Mouse (Mus musculus): ENCODE measurements around the gene Mdm2. TPM values are rescaled to one million over a fixed set of nuclear protein-coding genes. Genes with fewer than 3 reads are reported as not detected.

The Mdm2 gene
- total RNA-seq, 2 experiments from 2014 or later, result 38.5 to 43.8 TPM

DNA sequence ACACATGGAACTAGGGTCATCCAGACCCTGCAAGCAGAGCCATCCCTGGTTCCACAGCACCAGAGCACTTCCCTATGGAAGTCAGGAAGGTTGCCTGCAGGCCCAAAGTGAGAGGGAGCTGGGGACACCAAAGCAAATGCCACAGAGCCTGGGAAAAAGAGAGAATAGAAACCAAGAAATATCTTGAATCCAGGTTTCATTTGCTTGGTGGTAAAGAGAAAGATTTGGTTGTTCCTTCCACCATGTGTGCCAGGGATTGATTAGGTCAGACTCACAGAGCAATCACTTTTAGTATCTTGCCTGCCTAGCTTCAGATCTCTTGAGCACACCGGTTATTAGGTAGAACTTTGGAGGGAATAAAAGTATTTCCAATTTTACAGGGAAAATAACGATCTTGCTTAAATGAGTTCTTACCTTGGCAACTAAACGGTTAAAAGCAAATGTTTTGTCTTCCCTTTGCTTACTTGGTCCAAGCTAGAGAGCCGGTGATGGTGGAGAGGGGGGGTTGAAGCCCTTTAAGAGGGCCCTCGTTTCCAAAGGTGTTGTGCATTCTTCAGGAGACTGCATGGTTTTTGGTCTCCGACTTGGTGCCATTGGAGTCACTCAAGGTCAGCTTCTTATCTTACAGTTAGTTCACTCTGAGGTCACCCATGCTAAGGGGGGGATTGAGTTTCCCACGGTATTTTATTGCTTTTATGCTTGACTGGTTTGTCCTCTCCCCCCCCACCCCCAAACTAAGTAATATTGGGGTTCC lies 54.5 kb downstream of the Mdm2 start:
- DNase-seq, result no peak

DNA sequence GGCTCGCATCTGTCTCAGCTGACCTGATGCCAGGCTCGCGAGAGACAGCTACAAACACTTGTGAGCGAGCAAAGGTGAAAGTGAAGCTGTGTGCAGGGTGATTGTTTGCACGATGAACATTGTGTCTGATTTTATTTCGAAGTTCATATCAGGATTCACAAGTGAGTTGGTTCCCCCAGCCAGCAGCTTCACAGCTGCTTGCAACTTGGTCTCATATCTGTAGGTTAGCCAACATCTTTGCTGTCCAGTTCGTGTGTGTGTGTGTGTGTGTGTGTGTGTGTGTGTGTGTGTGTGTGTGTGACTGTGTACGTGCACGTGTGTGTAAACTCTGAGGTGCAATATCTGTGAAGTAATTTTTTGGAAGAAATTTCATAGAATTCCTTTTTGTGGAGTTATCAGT lies 55.1 kb downstream of the Mdm2 start:
- DNase-seq, result no peak

DNA sequence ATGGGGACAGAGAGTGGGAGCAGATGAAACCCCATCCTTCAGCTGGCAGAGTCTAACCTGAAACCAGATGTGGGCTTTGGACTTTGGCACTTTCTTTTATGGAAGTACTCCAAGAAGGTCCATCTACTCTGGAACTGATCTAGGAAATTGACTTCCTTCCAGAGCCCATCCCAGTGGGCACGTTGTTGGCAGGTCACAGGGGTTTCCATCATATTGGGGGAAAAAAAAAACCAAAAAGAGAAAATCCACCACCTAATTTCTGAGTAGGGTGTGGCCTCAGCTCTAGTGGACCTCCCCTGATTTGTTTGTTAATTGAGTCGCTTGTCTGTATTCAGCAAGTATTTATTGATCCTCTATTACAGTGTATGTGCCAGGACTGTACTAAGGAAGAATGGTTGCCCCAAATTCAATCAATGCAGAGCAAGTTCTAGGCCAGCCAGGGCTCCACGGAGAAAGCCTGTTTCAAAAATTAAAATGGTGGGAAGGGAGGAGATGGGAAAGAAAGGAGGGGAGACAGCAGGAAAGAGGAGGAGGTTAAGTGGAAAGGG lies 55.9 kb downstream of the Mdm2 start:
- DNase-seq, result no peak

DNA sequence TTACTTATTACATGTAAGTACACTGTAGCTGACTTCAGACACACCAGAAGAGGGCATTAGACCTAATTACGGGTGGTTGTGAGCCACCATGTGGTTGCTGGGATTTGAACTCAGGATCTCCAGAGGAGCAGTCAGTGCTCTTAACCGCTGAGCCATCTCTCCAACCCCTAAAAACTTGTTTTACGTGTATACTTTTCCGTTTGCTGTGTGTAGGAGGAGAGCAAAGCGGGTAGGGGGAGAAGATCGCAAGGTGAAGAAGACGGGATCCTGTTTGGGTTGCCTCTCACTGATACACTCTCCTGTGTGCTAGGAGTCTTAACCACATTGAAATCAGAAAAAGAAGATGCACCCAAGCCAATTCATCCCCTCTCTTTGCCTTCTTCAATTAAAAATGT lies 56.8 kb downstream of the Mdm2 start:
- no peak for DNase-seq

DNA sequence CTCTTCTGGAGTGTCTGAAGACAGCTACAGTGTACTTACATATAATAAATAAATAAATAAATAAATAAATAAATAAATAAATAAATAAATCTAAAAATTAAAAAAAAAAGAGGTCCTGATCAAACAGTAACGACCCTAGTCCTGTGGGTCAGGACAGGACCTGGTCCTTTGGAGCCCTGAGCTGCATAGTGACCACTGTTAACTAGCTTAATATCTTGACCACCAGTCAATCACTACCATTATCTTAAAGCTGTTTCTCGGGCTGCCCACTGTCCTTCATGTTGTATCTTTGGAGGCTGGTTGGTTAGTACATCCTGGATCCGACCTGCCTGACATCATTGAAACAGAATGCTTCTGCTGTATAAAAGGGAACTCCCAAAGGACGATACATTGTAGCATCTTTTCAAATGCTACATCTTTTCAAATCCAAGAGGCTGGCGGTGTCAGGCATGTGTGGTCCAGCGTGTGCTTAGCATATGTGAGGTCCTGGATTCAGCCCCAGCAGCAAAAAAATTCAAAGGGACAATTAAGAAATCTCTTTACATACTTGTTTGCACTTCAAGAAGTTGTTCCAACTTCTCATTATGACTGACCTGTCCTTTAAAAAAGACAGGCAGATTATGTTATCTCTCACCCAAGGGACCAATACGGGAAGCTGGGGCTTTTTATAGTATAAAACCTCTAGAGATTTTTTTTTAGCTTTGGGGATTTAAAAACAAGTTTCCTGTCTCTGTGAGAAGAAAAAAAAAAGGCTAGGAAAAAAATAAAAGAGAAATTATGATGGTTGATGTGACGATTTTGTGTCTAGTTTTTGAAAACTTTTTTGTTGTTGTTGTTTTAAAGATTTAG lies 57.4 kb downstream of the Mdm2 start:
- DNase-seq, result no peak

DNA sequence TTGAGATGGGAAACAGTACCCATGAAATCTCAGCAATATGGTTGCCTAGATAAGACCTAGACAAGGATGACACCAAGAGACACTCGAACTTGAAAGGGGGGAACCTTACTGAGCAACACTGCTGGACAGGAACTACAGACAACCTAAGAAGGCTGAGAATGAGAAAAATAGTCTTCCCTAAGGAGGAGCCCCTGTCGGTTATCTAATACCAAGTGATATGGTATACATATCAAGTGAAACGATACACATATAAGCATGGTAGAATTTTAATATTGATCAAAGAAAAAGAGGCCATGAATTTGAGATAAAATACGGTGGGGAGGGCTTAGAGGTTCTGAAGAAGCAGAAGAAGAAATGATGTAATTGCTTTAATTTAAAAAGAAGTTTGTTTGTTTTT lies 58.2 kb downstream of the Mdm2 start:
- DNase-seq, result no peak

DNA sequence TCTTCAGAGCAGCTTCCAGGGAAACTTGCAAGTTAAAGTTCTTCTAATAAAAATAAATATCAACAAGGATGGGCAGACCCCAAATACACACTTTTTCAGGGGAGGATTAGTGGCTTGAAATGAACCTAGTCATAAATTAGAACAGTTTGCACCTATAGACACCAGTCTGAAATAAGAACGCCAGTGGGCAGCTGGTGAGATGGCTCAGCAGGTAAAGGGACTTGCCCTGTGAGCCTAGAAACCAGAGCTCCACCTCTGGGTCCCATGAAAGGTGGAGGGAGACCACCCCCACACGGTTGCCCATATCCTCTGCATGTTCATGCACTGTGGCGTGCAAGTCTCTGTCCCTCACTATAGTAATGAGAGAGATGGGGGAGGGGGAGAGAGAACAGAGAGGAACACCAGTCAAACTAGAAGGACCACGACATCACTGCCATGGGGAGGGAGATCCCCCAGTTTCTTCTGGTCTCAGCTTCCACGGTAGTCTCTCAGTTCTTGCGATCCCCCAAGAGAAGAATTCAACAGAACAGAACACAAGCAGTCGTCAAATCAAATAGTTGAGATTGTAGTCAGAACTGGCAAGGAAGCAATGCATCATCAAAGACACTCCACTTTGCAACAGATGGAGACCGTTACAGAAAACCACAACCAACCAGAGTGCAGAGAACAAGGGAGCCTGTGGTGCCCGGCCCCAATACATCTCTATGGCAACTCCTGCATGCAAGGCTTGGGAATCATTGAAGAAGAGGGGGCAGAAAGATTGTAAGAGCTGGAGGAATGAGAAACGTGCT lies 58.8 kb downstream of the Mdm2 start:
- no peak for DNase-seq

DNA sequence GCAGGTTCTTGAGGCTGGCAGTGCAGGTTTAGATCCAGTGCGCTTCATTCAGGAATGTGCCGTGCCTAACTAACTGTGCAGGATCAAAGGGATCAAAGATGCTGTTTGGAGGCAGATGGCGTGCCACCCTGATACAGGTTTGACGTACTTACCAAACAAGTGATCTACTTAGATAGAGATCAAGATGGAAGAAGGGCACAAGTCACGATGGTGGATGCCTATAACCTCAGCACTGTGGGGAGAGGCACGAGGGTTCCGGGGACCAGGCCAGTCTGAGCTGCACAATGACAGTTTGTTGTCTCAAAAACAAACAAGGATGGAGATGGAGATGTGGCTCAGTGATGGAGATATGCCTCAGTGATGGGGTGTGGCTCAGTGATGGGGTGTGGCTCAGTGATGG lies 59.8 kb downstream of the Mdm2 start:
- no peak for DNase-seq

DNA sequence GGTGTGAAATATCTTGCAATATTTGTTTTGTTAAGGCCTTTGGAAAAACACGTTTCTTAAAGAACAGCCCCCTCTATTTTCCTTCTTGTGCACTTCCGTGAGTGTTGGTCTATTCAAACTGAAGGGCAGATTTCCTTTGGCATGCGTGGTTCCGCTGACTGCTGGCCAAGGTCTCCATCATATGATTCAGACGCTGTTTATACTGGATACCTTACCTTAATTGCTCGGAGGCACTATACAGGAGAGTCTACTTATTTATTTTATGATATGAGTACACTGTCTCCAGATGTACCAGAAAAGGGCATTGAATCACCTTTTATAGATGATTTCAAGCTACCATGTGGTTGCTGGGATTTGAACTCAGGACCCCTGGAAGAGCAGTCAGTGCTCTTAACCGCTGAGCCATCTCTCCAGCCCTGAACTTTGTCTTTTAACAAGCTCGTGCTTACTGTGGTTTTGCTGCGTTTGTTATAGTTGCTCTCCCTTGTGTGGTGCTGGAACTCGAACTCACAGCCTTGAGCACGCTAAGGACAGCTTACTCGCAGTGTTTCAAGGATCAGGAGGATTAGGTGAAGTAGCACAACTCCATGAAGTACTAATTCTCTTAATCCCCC lies 60.4 kb downstream of the Mdm2 start:
- no peak for DNase-seq

DNA sequence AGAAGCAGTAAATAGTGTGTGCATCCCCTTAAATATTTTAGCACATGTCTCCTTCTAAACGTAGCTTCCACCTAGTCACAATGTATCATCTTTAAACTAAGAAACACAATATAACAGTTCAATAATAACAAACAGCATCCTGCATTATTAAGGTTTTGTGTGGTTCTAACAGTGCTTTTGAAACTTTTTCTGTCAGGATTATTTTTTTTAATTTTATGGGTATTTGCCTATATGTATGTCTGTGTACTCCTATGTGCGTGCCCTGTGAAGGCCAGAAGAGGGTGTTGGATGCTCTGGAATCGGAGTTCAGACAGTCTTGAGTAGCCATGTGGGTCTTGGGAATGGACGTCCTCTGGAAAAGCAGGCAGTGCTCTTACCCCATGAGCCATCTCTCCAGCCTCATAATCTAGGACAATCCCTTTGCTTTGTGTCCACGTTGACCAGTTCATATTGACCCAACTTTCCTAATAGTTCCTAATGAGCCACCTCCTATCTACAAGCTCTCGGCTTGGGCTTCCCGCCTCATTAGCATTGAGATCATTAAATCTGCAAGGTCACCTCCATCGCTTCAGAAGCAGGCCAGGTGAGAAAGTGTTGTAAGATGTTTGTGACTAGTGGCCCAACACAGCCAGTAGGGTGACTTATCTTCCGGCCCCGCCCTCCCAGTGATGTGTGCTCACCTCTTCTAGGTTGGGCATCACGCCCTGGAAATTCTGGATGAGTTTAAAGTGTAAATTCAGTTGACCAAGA lies 61.1 kb downstream of the Mdm2 start:
- DNase-seq, result no peak

DNA sequence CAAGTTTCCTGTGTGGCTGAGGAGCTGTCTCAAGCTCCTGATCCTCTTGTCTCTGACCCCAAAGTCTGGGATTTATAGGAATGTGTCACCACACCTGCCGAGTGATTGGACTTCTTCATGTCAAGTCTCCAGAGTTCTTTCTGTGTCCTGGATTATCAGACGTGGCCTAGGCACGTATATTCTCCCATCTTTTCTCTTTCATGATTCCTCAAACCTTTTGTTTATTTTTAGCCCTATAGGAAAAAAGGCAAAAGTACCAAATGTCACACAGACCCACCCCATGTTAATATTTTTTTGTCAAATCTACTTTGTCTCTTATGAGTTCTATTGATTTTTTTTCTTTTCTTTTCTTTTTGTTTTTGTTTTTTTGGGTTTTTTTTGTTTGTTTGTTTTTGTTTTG lies 61.9 kb downstream of the Mdm2 start:
- DNase-seq, result no peak

DNA sequence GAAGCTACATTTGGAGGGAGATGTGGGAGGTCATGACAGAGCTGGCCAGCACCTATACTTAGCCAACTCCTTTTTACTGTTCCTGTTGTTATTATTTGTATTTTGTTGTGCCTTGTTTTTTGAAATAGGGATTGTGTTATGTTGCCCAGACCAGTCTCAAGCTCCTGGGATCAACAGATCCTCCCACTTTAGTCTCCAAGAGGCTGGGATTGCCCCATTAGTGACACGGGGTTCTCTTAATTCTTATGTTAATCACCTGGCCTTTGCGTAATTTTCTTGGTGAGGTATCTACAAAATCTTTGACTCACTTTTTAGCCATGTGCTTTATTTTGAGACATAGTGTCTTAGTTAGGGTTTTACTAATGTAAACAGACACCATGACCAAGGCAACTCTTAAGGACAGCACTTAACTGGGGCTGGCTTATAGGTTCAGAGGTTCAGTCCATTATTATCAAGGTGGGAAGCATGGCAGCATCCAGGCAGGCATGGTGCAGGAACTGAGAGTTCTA lies 62.5 kb downstream of the Mdm2 start:
- no peak for DNase-seq

DNA sequence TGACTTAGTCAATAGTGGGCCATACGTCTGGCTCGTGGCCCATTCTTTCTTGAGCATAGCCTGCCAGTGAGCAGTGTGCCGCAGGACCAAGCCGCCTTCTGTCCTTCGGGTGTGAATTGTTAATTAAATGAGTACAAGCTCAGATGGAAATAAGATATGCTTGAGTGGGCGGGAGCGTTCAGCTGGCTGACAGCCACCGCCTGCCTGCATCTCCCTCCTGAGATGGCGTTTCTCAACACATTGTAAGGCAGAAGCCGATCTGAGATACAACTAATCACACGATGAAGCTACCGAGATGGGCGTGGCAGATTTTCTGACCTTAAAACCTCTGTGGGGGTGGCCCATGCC lies 63.4 kb downstream of the Mdm2 start:
- no peak for DNase-seq

DNA sequence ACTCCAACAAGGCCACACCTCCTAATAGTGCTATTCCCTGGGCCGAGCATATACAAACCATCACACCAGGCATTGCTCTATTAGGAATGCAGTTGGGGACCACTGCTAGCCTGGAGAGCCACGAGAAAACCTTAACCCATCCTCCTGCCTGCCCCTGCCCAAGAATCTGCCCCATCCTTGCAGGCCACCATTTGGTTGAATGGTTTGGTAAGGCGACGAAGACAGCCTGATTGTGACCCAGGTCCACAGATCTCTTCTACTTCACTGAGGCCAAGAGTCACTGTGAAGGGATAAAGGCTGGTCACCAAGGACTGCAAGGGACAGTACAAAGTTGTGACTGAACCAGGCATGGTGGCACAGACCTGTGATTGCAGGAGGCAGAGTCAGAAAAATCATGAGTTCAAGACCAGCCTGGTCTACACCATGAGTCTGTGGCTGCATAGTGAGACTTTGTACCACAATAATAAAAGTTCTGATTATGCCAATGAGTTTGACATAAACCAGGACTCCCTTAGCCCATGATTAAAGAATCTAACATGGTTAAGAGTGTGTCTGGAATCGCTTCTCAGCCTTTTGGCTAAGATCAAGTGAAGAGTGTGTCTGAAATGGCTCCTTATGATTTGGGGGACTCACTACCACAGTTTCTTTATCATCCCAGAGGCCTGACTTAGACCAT lies 63.9 kb downstream of the Mdm2 start:
- DNase-seq, result no peak

DNA sequence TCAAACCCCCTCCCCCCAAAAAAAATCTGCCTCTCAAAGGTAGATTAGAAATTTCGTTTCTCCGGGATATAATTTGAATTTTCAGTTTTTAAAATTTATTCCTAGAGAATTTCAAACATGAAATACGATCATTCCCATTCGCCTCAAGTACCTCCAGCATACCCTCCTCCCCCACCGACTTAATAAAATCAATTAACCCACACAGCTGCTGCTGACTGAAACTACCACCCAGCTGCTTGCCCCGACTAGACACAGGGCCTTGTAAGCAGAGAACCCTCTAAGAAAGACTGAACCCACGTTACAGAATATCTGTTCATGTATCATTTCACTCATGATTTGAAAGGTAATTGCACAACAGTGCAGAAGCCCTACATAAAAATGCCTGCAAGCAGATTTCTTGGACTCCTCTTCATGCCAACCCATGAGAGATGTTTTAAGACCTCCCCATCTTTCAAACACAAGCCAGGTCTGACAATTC lies 65.0 kb downstream of the Mdm2 start:
- DNase-seq, result no peak

DNA sequence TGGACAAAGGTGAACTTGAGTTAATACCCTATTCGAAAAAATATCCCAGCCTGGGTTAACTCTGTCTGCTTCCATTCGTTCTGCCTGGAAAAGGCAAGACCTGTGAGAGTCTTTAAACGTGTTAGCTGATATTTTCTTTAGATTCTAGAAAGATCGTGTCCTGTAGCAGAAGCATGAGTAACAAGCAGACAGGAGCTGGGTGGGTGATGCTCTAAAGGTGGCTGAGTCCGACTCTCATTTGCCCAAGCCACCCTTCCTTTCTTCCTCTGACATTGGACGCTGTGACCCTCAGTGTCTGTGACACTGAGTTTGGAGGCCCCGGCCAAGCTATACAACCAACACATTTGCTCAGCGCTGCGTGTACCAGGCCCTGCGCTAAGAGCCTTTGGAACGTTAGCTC lies 65.7 kb downstream of the Mdm2 start:
- DNase-seq, result no peak

DNA sequence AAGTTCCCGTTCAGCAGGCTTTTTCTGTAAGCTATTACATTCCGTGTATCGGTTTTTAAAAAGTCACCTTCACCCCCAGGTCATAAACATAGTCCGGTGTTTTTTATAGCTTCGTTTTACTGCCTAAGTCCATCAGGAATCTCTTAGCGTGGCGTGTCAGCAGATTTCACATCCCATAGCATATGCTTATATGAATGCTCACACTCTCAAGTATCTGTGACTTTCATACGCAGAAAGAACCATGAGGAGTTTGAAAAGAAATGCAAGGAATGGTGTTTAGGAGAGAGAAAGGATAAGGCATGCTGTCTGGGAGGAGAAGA lies 66.2 kb downstream of the Mdm2 start:
- no peak for DNase-seq

DNA sequence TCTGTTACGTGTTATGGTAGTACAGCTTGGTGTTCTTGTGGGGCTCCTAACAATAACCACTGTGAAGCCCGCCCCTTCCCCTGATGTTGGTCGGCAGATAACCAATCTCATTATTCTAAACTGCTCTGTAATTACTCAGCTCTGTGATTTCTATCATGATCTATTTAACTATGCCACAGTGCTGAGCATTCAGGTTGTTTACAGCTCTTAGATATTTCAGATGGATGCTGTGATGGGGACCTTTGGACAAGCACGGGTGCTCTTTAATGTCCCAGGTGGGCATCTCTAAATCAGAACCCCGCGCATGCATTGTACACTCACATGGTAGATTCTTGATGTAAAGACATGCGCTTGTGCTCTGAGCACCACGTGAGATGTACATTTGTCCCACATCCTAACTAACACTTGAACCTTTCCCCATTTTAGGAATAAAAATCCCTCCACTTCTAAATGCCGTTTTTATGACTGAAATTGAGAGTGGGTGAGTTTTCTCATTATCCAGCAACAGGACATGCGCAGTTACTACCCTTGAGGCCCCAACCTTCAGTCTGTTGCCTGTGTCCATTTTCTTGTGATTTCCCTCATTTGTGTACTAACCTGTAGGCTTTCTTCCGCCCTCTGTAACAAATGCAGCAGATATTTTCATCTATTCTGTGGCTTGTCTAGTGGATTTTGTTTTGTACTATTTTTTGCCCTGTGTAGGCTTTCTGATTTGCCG lies 66.7 kb downstream of the Mdm2 start:
- no peak for DNase-seq

DNA sequence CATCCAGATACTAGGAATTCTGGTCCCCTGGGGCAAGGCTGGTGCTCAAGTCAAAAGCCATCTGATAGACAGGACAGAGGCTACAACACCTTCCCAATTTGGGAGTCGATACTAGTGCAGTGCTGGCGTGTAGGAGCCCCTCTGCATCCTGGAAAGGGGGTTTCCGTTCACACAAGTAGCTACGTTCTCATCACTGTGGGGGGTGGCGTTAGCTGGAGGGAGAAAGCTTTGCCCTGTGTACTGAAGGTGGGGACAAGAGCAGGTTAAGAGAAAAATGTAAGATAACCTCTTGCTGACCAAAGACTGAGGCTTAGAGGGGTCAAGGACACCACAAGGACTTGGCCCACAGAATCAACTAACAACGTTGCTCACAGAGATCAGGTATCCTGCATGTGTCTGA lies 67.3 kb downstream of the Mdm2 start:
- no peak for DNase-seq

Data from gastrocnemius, postnatal 25 days (tissue).